Mouse (Mus musculus) lung, postnatal 10 days (tissue): ENCODE measurements around the gene Gm21983.

Experiments
- DNase-seq: peaks from one replicate; pipeline ENCODE4 v3.0.0; 2021

The Gm21983 gene

DNA sequence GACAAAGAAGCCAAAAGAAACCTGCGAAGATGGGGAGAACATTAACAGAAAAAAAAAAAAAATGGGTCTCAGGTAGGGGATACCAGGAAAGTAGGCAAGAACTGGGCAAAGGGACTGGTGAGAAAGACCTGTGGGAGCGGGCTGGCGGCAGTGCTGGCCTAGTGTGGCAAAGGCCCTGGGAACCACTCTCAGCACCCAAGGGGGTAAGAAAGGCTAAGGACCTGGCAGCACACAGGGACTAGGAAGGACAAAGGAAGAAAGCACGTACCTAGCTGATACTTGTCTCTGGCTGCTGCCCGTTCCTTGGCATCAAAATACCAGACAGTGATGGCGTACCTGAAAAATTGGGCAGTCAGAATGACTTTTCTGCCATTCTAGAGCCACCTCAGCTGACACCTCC is 21.6 kb downstream of the Gm21983 start:
- DNase-seq: no peak

DNA sequence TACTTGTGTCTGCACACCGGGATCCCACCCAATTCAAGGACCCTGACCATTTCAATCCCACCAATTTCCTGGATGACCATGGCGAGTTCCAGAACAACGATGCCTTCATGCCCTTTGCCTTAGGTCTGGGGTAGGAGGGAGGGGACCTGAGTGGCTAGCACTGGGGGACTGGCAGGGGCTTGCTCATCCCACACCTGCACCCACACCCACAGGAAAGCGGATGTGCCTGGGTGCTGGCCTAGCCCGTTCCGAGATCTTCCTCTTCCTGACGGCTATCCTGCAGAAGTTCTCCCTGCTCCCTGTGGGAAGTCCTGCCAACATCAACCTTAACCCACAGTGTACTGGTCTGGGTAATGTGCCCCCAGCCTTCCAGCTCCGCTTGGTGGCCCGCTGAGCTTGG is 22.7 kb downstream of the Gm21983 start:
- DNase-seq: no peak

DNA sequence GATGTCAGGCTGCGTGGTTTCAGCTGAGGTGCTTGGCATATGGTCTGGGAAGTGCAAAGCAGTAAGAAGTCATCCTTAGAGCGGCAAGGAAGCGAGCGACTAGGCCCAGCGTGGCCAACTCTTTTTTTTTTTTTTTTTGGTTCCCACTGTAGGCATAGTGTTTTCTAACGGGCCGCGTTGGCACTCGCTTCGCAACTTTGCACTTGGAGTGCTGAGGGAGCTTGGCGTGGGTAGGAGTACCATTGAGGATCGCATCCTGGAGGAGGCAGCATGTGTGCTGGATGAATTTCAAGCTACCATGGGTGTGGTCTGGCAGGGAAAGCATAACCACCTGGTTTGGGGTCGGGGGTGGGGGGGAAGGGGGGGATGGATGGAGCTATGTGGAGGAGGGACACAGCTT is 24.9 kb downstream of the Gm21983 start:
- DNase-seq: no peak

DNA sequence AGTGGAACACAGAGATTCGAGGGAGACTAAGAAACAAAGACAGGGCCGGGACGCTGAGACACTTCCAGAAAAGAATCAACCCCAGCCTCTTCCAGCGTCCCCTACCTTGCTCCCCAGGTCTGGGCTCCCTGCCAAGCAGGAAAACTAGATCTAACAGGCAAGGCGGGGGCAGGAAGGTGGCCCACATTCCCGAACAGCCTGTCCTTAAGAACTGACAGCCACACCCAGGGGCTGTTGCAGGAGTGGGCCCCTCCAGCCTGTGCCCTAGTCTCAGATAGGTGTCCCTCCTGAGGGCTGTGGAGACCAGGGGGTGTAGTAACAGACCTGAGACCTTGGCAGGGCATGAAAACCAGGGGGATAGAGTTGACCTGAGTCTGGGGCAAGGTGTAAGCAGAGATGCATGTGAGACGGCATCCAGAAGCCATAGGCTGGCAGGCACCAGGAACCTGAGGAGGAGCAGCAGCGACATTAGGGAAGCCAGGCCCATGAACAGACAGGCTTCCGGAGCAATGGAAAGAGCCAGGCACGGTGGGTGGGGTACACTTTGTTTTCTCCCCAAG is 27.6 kb downstream of the Gm21983 start, which contains the start of gene Cyp2t4:
Cyp2t4 (plus strand) TSS at position 510 of the 560 bp plus-strand sequence.
- DNase-seq: peak; percentile 75

DNA sequence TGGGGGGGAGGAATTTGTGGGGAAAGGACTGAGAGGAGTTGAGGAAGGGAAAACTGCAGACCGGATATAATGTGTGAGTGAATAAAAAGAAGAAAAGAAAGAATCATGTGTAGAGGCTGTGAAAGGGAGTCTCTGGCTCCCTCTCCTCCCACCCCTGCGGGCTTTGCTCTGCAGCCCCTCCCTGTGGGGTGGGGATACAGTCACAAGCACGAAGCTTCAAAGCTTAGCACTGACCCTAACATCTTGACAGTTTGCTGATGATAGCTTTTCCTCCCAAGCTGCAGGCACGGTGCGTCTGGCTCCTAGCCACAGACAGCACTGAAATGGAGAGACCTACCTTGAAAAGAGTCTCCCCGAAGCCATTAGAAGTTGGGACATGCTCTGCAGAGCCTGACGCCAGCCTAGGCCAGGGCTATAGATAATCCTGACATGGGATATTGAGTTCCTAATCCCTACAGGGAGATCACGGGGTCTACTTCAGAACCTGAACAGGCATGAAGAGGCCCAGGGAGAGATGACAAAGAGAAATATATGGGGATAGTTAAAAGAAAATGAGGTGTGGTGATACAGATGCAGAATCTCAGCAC is 44.4 kb downstream of the Gm21983 start:
- no peak for DNase-seq

DNA sequence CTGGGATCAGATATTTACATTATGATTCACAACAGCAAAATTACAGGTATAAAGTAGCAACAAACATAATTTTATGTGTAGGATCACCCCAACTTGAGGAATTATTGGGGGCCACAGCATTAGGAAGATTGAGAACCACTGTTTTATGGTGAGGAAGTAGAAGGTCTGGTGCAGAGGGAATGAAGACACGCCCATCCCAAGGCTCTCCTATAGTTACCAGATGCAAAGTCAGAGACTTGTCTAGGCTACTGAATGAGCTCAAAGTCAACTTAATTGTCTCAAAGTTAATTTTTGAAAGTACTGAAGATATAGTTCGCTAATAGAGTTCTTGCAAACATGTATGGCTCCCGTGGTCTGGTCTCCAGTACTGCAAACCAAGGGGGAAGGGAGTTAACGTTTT is 47.1 kb downstream of the Gm21983 start:
- DNase-seq: no peak

DNA sequence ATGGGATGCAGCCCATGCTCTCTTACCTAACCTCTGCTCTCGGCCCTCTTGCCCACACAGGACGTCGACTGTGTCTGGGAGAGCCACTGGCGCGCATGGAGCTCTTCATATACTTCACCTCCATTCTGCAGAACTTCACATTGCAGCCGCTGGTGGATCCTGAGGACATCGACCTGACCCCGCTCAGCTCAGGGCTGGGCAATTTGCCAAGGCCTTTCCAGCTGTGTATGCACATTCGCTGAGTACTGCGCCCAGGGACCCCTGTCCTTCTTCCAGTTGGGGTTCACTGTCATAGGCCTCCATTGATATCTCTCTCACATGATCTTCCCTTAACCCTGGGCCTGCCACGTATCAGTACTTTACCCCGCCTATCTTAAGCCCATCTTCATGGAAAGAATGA is 47.7 kb downstream of the Gm21983 start:
- DNase-seq: no peak

DNA sequence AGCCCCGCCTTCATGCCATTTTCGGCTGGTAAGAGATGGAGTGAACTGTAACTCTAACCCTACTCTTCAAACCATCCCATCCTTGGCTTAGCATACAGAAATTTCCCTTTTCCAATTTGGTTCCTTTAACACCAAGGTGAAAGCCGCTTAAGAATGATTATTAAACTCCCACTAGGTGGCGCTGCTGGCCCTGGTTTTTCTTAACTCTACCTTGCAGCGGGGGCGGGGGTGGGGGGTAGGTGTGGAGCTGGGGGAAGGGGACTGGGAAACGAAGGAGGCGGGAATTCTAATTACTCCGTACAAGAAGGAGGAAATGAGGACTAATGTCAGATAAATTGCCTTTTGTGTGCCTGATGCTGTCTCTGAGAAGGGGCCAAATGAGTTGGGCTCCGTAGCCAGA is 48.3 kb downstream of the Gm21983 start:
- peak; percentile 67 for DNase-seq

DNA sequence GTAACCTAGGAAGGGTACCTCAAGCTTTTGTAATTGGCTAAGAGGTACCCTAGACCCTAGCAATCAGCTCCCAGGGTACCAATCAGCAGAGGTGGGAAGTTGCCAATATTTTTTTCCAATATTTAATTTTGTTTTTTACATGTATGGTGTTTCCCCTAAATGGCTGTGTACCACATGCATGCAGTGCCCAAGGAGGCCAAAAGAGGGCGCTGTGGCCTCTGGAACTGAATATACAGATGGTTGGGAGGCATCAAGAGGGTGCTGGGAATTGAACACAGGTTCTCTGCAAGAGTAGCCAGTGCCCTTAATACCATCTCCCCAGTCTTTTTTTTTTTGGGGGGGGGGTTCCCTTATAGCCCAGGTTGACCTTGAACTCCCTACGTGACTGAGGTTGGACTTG is 49.5 kb downstream of the Gm21983 start:
- no peak for DNase-seq

DNA sequence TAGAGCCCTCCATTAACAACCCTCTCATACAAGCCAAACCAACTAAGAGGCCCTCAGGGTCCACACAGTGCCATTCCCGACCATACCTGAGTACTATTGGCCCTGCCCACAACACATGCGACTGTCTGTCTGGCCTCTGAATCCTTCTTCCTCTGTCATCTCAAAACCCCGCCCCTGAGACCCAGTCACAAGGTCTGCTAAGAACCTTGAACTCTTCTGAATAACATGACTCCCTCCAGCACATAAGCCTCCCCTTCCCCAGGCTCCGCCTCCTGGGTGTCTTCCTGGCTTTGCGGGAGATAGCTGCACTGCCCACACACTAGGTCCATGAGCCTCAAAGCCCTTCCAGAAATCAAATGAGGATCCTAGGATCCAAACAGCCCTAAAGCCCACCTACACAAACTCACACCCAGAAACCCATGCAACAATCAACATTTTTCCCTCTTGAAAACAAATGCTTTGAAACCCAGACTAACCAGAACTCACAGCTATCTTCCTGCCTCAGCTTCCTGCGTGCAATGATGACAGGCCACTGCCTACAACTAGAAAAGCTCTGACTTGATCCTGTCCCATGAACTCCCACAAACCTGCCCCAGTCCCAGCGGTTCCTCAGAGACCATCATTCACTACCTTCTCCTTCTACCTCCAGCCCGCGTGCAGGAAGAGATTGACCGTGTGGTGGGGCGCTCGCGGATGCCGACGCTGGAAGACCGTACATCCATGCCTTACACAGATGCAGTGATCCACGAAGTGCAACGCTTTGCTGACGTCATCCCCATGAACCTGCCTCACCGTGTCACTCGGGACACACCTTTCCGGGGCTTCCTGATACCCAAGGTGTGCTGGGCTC is 50.1 kb downstream of the Gm21983 start:
- no peak for DNase-seq

DNA sequence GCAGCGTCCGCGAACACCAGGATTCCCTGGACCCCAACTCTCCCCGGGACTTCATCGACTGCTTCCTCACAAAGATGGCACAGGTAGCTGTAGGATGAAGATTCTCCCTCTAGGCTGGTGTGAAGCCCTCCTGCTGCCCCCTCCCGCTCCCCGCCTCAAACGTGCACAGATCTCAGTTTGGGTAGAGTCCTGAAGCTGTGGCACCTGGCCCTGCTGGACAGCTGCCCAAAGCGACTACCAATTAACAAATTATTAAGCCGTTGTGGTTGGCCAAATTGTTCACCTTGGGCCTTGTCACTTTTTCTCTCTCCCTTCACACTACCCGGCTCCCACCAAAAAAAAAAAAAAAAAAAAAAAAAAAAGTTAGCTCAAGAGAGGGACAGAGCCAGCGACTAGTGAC is 51.1 kb downstream of the Gm21983 start:
- DNase-seq: no peak

DNA sequence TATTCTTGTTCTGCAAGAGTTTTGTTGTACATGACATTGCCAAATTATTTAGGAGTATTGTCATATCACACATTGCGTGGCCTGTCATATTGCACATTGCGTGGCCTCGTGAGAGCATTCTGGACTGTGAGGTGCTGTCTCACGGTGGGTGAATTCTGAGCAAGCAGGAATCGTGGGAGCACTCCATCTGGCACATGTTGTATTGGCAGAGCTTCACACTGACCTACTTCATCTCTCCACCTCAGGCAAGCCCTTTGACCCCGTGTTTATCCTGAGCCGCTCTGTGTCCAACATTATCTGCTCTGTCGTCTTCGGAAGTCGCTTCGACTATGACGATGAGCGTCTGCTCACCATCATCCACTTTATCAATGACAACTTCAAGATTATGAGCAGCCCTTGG is 51.9 kb downstream of the Gm21983 start:
- DNase-seq: no peak

DNA sequence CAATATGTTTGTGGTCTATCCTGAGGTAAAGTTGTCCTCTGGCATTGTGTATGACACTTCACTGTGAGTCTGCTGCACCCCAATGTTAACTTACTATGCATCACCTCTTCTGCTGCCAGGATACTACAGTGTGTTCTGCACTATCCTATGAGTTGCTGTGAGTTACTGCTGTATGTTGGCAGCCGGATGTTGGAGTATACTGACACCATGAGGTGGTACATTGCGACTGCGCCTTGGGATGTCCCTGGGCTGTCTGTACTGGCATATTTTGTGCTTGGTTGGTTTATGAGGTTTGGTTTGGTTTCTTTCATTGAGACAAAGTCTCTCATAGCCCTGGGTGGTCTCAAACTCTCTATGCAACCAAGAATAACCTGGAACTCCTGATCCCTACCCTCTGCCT is 52.7 kb downstream of the Gm21983 start:
- DNase-seq: peak; percentile 60

DNA sequence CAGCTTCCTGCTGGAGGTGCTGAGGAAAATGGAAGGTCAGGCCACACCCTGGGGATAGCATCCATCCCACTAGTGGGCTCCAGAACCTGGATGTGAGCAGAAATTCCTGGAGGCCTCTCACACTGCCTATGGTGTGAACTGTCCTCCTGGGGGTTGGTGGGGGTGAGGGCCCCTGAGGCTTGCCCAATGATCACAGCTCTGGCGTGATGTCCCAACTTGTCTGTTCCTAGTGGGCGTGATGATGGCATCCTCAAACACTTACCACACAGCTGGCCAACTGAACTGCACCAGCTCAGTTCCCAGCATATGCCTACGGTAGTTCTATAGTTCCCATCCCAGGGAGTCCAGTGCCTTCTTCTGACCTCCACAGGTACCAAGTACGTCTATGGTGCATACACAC is 55.9 kb downstream of the Gm21983 start:
- DNase-seq: no peak

DNA sequence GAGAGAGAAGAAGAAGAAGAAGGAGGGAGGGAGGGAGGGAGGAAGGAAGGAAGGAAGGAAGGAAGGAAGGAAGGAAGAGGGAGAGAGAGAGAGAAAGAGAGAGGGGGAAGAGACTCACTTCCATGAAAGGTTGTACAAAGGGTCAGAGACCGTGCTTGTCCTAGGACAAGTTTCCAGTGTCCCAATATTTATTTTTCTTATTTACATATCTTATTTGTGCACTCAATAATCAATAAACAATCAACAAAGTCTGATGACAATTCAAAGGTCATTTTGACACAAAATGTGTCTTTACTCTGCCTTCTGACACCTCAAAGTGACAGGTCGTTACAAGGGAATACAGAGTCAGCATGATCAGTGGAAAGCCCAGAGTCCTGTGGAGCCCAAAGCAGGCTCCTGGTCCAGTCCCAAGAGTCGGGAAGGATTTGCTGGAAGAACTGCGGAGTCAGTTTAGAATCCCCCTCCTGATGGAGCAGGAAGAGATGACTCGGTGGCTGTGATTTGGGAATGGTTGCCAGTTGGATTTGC is 56.5 kb downstream of the Gm21983 start:
- DNase-seq: no peak

DNA sequence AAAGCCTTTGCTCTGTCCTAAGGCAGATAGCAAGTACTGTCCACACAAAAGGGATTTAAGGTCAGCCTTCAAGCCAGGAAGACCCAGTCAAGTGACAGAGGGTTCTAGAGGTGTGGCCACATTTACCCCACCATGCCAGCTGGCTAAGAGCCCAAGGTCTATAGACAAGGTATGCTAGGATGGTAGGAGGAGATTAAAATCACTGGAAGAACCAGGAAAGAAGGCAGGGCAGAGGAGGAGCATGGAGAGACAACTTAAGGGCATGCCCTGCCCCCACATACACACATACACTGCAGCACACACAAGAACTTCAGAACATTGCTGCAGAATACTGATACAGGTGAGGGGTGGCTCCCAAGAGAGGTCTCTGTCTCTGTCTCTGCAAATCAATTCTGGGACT is 61.2 kb downstream of the Gm21983 start, which contains the start of gene Cyp2f2:
Cyp2f2 (plus strand) TSS at position 234 of the 400 bp plus-strand sequence.
- peak; percentile 27 for DNase-seq
